Comparison of ENCODE assay signal across 11 mouse cellular contexts in the genomic region with DNA sequence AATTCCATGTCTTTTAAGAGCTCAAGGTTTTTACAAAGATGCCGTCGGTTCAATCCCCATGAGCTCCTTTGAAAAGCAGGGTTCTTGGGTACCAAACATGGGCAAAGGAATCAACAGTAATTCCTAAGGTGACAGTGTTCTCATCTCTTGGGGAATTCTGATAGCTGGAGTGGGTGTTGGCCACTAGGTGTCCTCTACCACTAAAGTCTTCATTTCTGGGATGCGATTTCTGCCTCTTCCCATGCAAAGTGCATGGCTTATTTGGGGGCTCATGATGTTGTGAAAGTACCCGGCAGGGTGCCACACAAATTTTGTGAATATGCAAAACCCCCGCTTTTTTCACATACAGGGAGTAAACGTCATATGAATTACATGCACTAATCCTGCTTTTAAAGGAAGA. TPM values are rescaled to one million over a fixed set of nuclear protein-coding genes. Genes with fewer than 3 reads are reported as not detected.
A peak's percentile ranks its signal among the peaks of the same experiment; 100 is the strongest.
DNase-seq lines count a peak whose midpoint lies in the region; TF ChIP-seq lines count a peak whose summit lies in the region.
"Had no signal": no experiment of that assay in that cellular context is flagged by ENCODE, and none has a peak within 500 bp of the region (broad histone marks: within the 10 kb centered on the region; RNA-seq: fewer than 3 reads in every experiment).

No protein-coding gene starts in this region.

- H3K27ac ChIP-seq in layer of hippocampus, adult 2 months: no peak overlapping the region
- peak overlapping the region; percentile 66; the same call in 1 of the 2 replicates for H3K27ac ChIP-seq in ES-Bruce4 (ENCODE audit: insufficient read depth, low read length)
- H3K27ac ChIP-seq in cortical plate, adult 2 months (ENCODE audit: insufficient read depth, low read length): no peak overlapping the region
- H3K27ac ChIP-seq: hindbrain, embryonic 14.5 days; liver, embryonic 13.5 days; neural tube, embryonic 15.5 days had no signal

- H3K27me3 ChIP-seq in ES-Bruce4 (ENCODE audit: control insufficient read depth, insufficient read depth, low read length, poor library complexity, severe bottlenecking): no peaks in the 10 kb centered on the region

- H3K4me1 ChIP-seq in ES-Bruce4 (ENCODE audit: control insufficient read depth, insufficient read depth, low read length): peaks cover 4% of the 10 kb centered on the region
- no peaks in the 10 kb centered on the region for H3K4me1 ChIP-seq in cortical plate, adult 2 months (ENCODE audit: control insufficient read depth, insufficient read depth, low read length)
- H3K4me1 ChIP-seq: neural tube, embryonic 15.5 days had no signal

- peak; percentile 51 for DNase-seq in embryo, embryonic 10 days (ENCODE audit: low spot score)
- no peak for DNase-seq in embryo, embryonic 9.5 days (ENCODE audit: extremely low spot score)
- no peak for DNase-seq in layer of hippocampus, adult 2 months (ENCODE audit: low spot score in 2 of 2)
- DNase-seq in layer of hippocampus, postnatal 25 days (ENCODE audit: extremely low spot score in 1 of 2, low spot score in 1 of 2): no peak
- DNase-seq in ovary, adult 18-20 months (ENCODE audit: low spot score): no peak
- no peak for DNase-seq in urinary bladder, postnatal 14 days (ENCODE audit: low spot score)
- DNase-seq: liver, embryonic 13.5 days had no signal

- H3K4me3 ChIP-seq in layer of hippocampus, adult 2 months: no peak overlapping the region
- no peak overlapping the region for H3K4me3 ChIP-seq in ES-Bruce4 (ENCODE audit: low read depth, low read length)
- no peak overlapping the region for H3K4me3 ChIP-seq in cortical plate, adult 2 months (ENCODE audit: insufficient read depth, low read length)
- H3K4me3 ChIP-seq: liver, embryonic 13.5 days; neural tube, embryonic 15.5 days had no signal

- no peak for TF ChIP-seq POLR2A in ES-Bruce4 (IDR thresholded peaks at IDR 0.05; ENCODE audit: insufficient read depth, low read length)
- TF ChIP-seq POLR2A in cortical plate, adult 2 months (IDR thresholded peaks at IDR 0.05; ENCODE audit: extremely low read depth, insufficient read depth, low read length): no peak

- H3K9me3 ChIP-seq in ES-Bruce4 (replicated peaks; ENCODE audit: control insufficient read depth, insufficient read depth, low read length, poor library complexity, severe bottlenecking): no peaks in the 10 kb centered on the region
- H3K9me3 ChIP-seq: liver, embryonic 13.5 days; neural tube, embryonic 15.5 days had no signal

- H3K36me3 ChIP-seq in ES-Bruce4 (ENCODE audit: control insufficient read depth, insufficient read depth, low read length, poor library complexity, severe bottlenecking): no peaks in the 10 kb centered on the region
- H3K36me3 ChIP-seq: liver, embryonic 13.5 days; neural tube, embryonic 15.5 days had no signal

- no peak overlapping the region for H3K9ac ChIP-seq in ES-Bruce4 (ENCODE audit: low read depth, poor library complexity, severe bottlenecking)
- H3K9ac ChIP-seq: hindbrain, embryonic 14.5 days; liver, embryonic 13.5 days; neural tube, embryonic 15.5 days had no signal

- TF ChIP-seq CTCF in layer of hippocampus, adult 2 months (conservative IDR thresholded peaks at IDR 0.05): peak; percentile 86
- no peak for TF ChIP-seq CTCF in ES-Bruce4 (IDR thresholded peaks at IDR 0.05; ENCODE audit: low read depth, low read length)
- peak; percentile 59 for TF ChIP-seq CTCF in cortical plate, adult 2 months (IDR thresholded peaks at IDR 0.05; ENCODE audit: extremely low read depth, insufficient read depth, low read length)

- TF ChIP-seq EP300 in ES-Bruce4 (IDR thresholded peaks at IDR 0.05; ENCODE audit: insufficient read depth, low read depth, low read length): no peak

RNA-seq across cellular contexts. Expression of a gene that starts 46.3 kb away (rescaled TPM):
- total RNA-seq in layer of hippocampus, adult 2 months (2021): 10 to 100 TPM; 80.9 to 94.0 TPM
- total RNA-seq in layer of hippocampus, postnatal 25 days (2021): 100 to 1,000 TPM in 1 of 2 experiments, 10 to 100 TPM in 1; 87.0 to 100 TPM
- polyA plus RNA-seq in ES-Bruce4 (2011; ENCODE audit: insufficient read depth, insufficient read length, low read depth, missing spikeins): 126 and 128 TPM in 2 replicates
- polyA plus RNA-seq in cortical plate, adult 2 months (2012; rRNA removed): 86.3 and 89.3 TPM in 2 replicates
